Mouse (Mus musculus) small intestine, adult 2 months (tissue): ENCODE measurements around the gene Vti1a. TPM values are rescaled to one million over a fixed set of nuclear protein-coding genes. Genes with fewer than 3 reads are reported as not detected.

ENCODE experiments used
- H3K27ac ChIP-seq: fragments of 200-500 bp; 2 replicates; pipeline ENCODE4 v1.5.1; 2012; ENCODE audit warnings: low read depth, low read length, control low read depth, inconsistent platforms; ENCODE audit not compliant: insufficient read depth
- H3K27me3 ChIP-seq: fragments of 200-500 bp; 2 replicates; pipeline ENCODE4 v1.6.1; 2012; ENCODE audit warnings: mild to moderate bottlenecking, moderate library complexity, low read length, inconsistent platforms; ENCODE audit not compliant: control insufficient read depth, insufficient read depth
- H3K36me3 ChIP-seq: fragments of 200-500 bp; 2 replicates; pipeline ENCODE4 v1.6.1; 2012; ENCODE audit warnings: mild to moderate bottlenecking, low read length, control low read depth, inconsistent platforms; ENCODE audit not compliant: control insufficient read depth, insufficient read depth
- H3K4me1 ChIP-seq: fragments of 200-500 bp; 2 replicates; pipeline ENCODE4 v1.6.1; 2012; ENCODE audit warnings: low read length, inconsistent platforms, mixed read lengths; ENCODE audit not compliant: control insufficient read depth, insufficient read depth, insufficient read length
- H3K4me3 ChIP-seq: fragments of 200-500 bp; 2 replicates; pipeline ENCODE4 v1.5.1; 2012; ENCODE audit warnings: low read depth, mild to moderate bottlenecking, control low read depth, inconsistent platforms, low read length, moderate library complexity
- CTCF ChIP-seq: fragments of 200-500 bp; IDR thresholded peaks from 2 replicates; pipeline ENCODE4 v1.5.1; 2012; ENCODE audit warnings: low read depth, mild to moderate bottlenecking, control low read depth, inconsistent platforms, low read length, moderate library complexity, mixed read lengths; ENCODE audit not compliant: insufficient replicate concordance, insufficient read length; ENCODE audit errors: extremely low read depth
- POLR2A ChIP-seq: fragments of 200-500 bp; IDR thresholded peaks from 2 replicates; pipeline ENCODE4 v1.6.1; 2012; ENCODE audit warnings: low read depth, mild to moderate bottlenecking, control low read depth, inconsistent platforms, low read length, moderate library complexity
- WGBS: fragments of 180-500 bp; shearing (Covaris S2); methylation state at CpG from one replicate; pipeline ENCODE4 v1.1.7; 2018; 5-methylcytosine and 5-hydroxymethylcytosine counted together
- polyA plus RNA-seq: library from polyadenylated mRNA; depleted of rRNA; stranded (reverse); fragments of >200 nt; gene quantifications from 2 replicates; pipeline ENCODE4 v1.2.3, GENCODE M21; 2012

The Vti1a gene
- polyA plus RNA-seq, 1 experiment: 8.1 TPM

DNA sequence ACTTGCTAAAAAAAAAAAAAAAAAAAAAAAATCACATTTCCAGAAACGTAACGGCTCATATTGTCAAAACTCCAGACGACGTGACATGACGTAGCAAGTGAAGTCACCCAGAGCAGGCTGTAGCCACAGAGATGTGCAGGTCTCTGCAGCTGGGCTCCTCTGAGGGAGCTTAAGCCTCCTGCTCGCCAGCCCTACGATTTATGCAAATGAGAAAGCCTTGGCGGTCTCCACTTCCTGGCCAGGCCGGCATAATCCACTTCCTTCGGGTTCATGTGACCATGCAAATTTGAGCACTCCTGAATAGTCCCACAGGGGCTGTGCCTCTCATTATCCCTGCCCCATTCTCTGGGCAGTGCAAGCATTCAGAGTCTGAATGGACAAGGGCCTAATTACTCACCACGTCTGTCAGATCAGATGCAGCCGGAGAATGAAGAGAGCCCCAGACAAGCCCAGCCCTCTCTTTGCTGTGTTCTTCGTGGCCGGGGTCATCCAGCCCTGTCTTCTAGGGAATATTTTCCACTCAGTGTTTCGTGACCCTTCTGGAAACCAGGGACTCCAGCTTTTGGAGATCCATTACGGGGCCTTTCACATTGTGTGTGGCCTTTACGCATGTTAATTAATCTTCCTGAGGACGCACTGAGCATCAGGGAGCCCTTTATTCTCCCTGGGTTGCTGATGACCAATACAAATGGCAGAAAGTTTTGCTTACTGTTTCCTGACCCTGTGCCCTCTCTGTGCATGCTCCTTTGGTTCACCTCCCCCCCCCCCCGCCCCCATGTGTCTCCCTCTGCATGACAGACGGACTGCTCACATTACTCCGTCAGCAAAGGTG lies 240.3 kb downstream of the Vti1a start:
- TF ChIP-seq POLR2A: no peak
- no peak for TF ChIP-seq CTCF
- Histone ChIP-seq H3K4me1 (peaks cover 7% of the 10 kb centered on the region), H3K4me3 (no peak overlapping the region), H3K36me3 (peaks cover 2% of the 10 kb centered on the region; the same call in 1 of the 2 replicates), H3K27me3 (no peaks in the 10 kb centered on the region), H3K27ac (no peak overlapping the region)
- WGBS: 81% methylated on average over 21 of the region's 21 CpGs

DNA sequence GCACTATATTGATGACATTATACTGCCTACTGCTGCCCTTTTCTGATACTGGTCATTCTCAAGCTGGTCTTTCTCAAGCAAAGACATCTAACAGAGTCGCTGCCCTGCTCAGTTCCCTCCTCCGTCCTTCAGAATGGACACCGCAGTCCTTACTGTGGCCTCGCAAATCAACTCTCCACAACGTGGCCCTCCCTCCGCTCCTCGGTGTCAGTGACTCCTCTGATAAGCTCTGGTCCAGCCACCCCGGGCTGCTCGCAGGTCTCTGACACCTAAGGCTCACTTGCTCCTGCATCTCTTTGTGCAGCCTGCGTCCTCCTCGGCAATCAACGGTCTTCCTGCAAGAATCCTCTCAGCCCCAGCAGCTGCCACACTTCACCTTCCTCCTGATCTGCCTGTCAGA lies 243.2 kb downstream of the Vti1a start:
- Histone ChIP-seq H3K27ac (no peak overlapping the region), H3K36me3 (peaks cover 2% of the 10 kb centered on the region; the same call in 1 of the 2 replicates), H3K27me3 (no peaks in the 10 kb centered on the region), H3K4me1 (no peaks in the 10 kb centered on the region; the same call in 1 of the 2 replicates), H3K4me3 (no peak overlapping the region)
- TF ChIP-seq POLR2A (no peak), CTCF (no peak)
- WGBS: 87% methylated on average over 12 of the region's 12 CpGs

DNA sequence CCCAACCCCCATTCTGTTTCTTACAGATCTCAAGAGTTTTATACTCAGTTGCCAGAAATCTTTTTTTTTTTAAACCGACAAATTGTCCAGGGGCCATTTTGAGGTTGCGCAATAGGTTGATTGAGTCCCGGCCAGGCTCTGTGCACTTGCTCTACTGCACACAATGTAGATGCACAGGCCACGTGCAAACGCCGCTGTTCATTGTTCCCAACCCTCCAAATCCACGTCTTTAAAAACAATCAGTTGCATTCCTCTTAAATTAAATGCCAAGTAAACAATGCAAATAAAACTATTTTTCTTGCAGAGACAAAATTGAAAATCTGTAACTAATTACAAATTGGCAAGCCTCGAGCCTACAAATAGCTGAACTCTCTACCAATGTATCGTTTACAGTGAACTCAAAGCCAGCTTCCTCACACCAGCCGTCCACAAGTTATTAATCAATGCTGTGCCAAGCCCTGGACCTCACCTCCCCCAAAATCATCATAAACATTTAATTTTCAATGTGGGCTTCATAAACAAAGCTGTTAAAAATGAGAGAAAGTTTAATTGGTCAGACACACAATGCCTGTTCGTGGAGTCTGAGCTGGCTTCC lies 244.1 kb downstream of the Vti1a start:
- Histone ChIP-seq H3K27me3 (no peaks in the 10 kb centered on the region), H3K36me3 (peaks cover 2% of the 10 kb centered on the region; the same call in 1 of the 2 replicates), H3K4me1 (no peaks in the 10 kb centered on the region), H3K27ac (no peak overlapping the region), H3K4me3 (no peak overlapping the region)
- TF ChIP-seq POLR2A (no peak), CTCF (no peak)
- WGBS: 87% methylated on average over 11 of the region's 11 CpGs

DNA sequence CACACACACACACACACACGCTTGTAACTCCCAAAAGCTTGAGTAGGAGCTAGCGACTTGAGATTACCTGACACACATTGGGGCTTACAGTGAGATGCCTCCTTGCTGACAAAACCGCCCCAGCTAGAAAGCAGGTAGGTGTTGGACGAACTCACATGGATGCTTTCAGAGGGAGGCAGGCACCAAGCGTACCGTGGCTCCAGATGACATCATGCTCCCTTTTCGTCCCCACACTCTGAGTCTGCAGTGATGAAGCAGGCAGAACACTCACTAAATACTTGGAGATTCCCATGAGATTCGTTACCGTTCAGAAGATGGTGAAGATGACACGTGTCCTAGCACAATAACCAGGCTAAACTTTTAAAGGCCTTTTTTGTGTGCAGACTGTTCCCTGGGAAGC lies 245.4 kb downstream of the Vti1a start:
- TF ChIP-seq CTCF (no peak), POLR2A (no peak)
- no peaks in the 10 kb centered on the region for H3K4me1 ChIP-seq
- H3K4me3 ChIP-seq: no peak overlapping the region
- H3K27me3 ChIP-seq: no peaks in the 10 kb centered on the region
- no peak overlapping the region for H3K27ac ChIP-seq
- H3K36me3 ChIP-seq: peaks cover 2% of the 10 kb centered on the region; the same call in 1 of the 2 replicates
- WGBS: 96% methylated on average over 10 of the region's 10 CpGs

- no peak overlapping the region for H3K4me3 ChIP-seq
- WGBS: 87% methylated on average over 14 of the region's 14 CpGs
- TF ChIP-seq POLR2A (no peak), CTCF (no peak)
- peaks cover 3% of the 10 kb centered on the region; the same call in 1 of the 2 replicates for H3K36me3 ChIP-seq
- H3K27me3 ChIP-seq: no peaks in the 10 kb centered on the region
- no peaks in the 10 kb centered on the region for H3K4me1 ChIP-seq
- H3K27ac ChIP-seq: no peak overlapping the region
Measured at GRCm38 (mm10) chr19:55562487-55563147, 246.5 kb downstream of the Vti1a start.

DNA sequence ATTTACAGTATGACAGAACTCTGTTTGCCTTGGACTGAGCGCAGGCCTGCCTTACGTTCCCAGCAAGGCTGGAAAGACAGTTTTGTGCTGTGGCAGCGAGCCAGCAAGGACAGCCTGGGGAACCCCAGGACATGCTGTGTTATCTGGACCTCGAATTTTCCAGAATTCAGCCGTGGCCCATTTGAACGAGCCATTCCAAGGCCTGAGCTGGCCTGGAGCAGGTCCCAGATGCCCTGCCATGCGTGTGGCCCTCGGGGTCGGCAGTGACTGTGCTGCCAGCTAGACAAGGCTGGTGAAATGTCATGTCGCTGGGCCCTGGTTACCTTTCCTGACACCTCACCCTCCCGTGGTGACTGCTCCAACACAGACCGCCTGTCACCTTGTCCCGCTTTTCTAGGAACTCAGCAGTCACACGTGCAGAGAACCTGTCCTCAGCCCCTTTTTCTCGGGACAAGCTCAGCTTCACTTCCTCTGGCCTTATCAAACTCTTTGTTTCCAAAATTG lies 247.1 kb downstream of the Vti1a start:
- Histone ChIP-seq H3K27me3 (no peaks in the 10 kb centered on the region), H3K36me3 (peaks cover 3% of the 10 kb centered on the region; the same call in 1 of the 2 replicates), H3K4me3 (no peak overlapping the region), H3K4me1 (no peaks in the 10 kb centered on the region), H3K27ac (no peak overlapping the region)
- WGBS: 79% methylated on average over 15 of the region's 15 CpGs
- no peak for TF ChIP-seq CTCF
